Mouse (Mus musculus) limb, embryonic 14.5 days (tissue): Measurements from ENCODE around the gene Mycbp. TPM values are rescaled to one million over a fixed set of nuclear protein-coding genes. Genes with fewer than 3 reads are reported as not detected.

ENCODE experiments used
- ATAC-seq: fragments of 200-750 bp; cut with Nextera tagmentation; 2 replicates; pipeline ENCODE4 v1.8.0; 2017; ENCODE audit warnings: low read depth, moderate number of reproducible peaks, moderate TSS enrichment; ENCODE audit not compliant: low FRiP score
- DNase-seq: peaks from one replicate; pipeline ENCODE4 v3.0.0-alpha.2; 2015; ENCODE audit warnings: low spot score
- H3K27ac ChIP-seq: fragments of 300-500 bp; sonication (generic); replicated peaks from 2 replicates; pipeline ENCODE4 v1.5.1; 2014; ENCODE audit warnings: low read depth, mild to moderate bottlenecking, low read length, moderate library complexity, mixed read lengths
- H3K27me3 ChIP-seq: fragments of 300-500 bp; sonication (generic); 2 replicates; pipeline ENCODE4 v1.6.1; 2014; ENCODE audit warnings: low read length, mixed read lengths; ENCODE audit not compliant: control insufficient read depth, insufficient read depth
- H3K36me3 ChIP-seq: fragments of 300-500 bp; sonication (generic); 2 replicates; pipeline ENCODE4 v1.6.1; 2014; ENCODE audit warnings: mild to moderate bottlenecking, low read length, moderate library complexity, mixed read lengths; ENCODE audit not compliant: control insufficient read depth, insufficient read depth
- H3K4me1 ChIP-seq: fragments of 300-500 bp; sonication (generic); 2 replicates; pipeline ENCODE4 v1.6.1; 2014; ENCODE audit warnings: antibody characterized with exemption, low read length, mixed read lengths; ENCODE audit not compliant: control insufficient read depth, insufficient read depth
- H3K4me2 ChIP-seq: fragments of 300-500 bp; sonication (generic); replicated peaks from 2 replicates; pipeline ENCODE4 v1.6.1; 2014; ENCODE audit warnings: low read depth, mild to moderate bottlenecking, low read length, moderate library complexity; ENCODE audit not compliant: severe bottlenecking
- H3K4me3 ChIP-seq: fragments of 300-500 bp; sonication (generic); replicated peaks from 2 replicates; pipeline ENCODE4 v1.5.1; 2014; ENCODE audit warnings: low read length
- H3K9ac ChIP-seq: fragments of 300-500 bp; sonication (generic); 2 replicates; pipeline ENCODE4 v1.6.1; 2014; ENCODE audit warnings: mild to moderate bottlenecking, low read depth, low read length, moderate library complexity; ENCODE audit not compliant: severe bottlenecking
- H3K9me3 ChIP-seq: fragments of 300-500 bp; sonication (generic); 2 replicates; pipeline ENCODE4 v1.6.1; 2016; ENCODE audit warnings: low read length; ENCODE audit not compliant: control insufficient read depth
- POLR2A ChIP-seq: fragments of 200-500 bp; IDR thresholded peaks from 2 replicates; pipeline ENCODE4 v1.8.0; 2012; ENCODE audit warnings: inconsistent platforms, mild to moderate bottlenecking, moderate library complexity, borderline replicate concordance; ENCODE audit not compliant: insufficient read depth, insufficient read length; ENCODE audit errors: extremely low read depth
- WGBS: fragments of 180-500 bp; shearing (Covaris S2); extraction: QIAGEN DNeasy Blood & Tissue Kit; methylation state at CpG from one replicate; pipeline ENCODE4 v1.1.7; 2014; 5-methylcytosine and 5-hydroxymethylcytosine counted together
- polyA plus RNA-seq, 2 experiments: library from polyadenylated mRNA; depleted of rRNA in 1 of 2; stranded (reverse) in 1 of 2; unstranded in 1 of 2; fragments of >200 nt; fragmentation: Nextera tagmentation in 1 of 2; extraction: Ambion mirVana in 1 of 2; gene quantifications; 2 replicates each; pipeline versions ENCODE4 v1.2.1 to v1.2.3; 2012 to 2014

The Mycbp gene
- polyA plus RNA-seq, 2 experiments, result 30.7 to 65.2 TPM

DNA sequence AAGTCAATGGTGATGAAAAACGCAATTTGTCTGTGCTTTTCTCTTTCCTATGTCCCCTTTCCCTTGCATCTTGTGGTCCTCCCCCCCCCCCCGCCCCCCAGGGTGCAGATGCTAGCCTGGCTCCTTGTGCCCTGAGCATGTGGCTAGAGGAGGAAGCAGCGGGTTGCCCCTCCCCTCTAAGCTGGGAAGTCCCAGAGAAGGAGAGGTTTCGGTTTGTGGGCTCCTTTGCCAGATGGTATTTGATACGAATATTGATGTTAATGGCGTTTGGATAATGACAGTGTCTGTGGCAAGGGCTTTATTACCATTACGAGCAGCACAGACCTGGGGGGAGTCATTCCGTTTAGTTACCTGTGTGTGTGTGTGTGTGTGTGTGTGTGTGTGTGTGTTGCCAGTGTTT lies 47.4 kb downstream of the Mycbp start:
- H3K36me3 ChIP-seq, result no peaks in the 10 kb centered on the region
- no peak for ATAC-seq
- peaks cover 4% of the 10 kb centered on the region; the same call in 1 of the 2 replicates for H3K4me1 ChIP-seq
- no peak overlapping the region for H3K4me3 ChIP-seq
- TF ChIP-seq POLR2A, result no peak
- H3K9ac ChIP-seq, result no peak overlapping the region
- H3K27ac ChIP-seq, result no peak overlapping the region
- H3K27me3 ChIP-seq, result peaks cover 8% of the 10 kb centered on the region; the same call in 1 of the 2 replicates
- H3K4me2 ChIP-seq, result no peak overlapping the region
- no peaks in the 10 kb centered on the region for H3K9me3 ChIP-seq
- WGBS, result 34% methylated on average over 7 of the region's 8 CpGs
- DNase-seq, result no peak

DNA sequence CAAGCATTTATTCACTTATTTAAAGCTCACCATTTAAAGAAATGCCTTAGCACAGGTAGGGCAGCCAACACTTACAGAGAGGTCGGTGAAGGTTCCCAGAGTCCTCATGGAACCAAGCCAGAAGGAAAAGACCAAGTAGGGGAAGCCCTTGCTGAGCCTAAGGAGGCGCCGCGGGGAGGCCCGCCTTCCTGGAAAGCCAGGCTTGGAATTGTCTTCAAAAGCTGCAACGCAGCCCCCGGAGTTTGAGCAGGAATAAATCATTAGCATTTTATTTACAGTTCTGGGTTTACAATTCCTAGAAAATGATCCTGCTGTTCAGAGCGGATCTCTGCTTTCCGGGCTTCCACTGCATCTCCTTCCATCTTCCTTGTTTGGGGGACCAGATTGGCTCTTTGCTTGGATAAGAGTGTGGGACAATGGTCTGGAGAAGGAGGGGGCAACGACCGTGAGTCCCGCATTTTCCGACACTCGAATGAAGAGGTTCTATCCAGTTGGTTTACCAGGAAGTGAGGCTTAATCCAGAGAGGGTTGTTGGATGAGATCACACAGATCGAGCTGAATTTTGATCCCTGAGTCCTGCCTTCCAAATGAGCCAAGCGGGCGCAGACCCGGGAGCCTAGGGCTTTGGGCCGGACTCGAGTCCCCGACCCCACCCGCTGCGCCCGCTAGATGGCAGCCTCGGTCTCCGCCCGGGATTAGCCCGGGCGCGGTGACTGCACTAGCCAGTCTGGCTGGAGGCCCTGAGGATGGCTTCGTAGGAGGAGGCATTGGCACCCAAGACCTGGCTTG lies 52.3 kb downstream of the Mycbp start:
- peak; percentile 37; the same call in 1 of the 2 replicates for ATAC-seq
- H3K4me2 ChIP-seq, result peak overlapping the region; percentile 42
- H3K9ac ChIP-seq, result peak overlapping the region; percentile 31; the same call in 1 of the 2 replicates
- H3K36me3 ChIP-seq, result no peaks in the 10 kb centered on the region
- 6% methylated on average over 31 of the region's 31 CpGs for WGBS
- peak overlapping the region; percentile 3; the same call in 1 of the 2 replicates for H3K4me3 ChIP-seq
- H3K9me3 ChIP-seq, result no peaks in the 10 kb centered on the region
- H3K27me3 ChIP-seq, result peaks cover 8% of the 10 kb centered on the region; the same call in 1 of the 2 replicates
- H3K4me1 ChIP-seq, result peaks cover 15% of the 10 kb centered on the region
- TF ChIP-seq POLR2A, result no peak
- H3K27ac ChIP-seq, result no peak overlapping the region
- peak; percentile 50 for DNase-seq

GRCm38 (mm10) chr4:123957492-123957808 lies 52.8 kb downstream of the Mycbp start:
- Histone ChIP-seq H3K36me3 (no peaks in the 10 kb centered on the region), H3K4me1 (peaks cover 15% of the 10 kb centered on the region), H3K9me3 (no peaks in the 10 kb centered on the region), H3K27ac (no peak overlapping the region), H3K27me3 (peaks cover 8% of the 10 kb centered on the region; the same call in 1 of the 2 replicates), H3K4me2 (peak overlapping the region; percentile 42; the same call in 1 of the 2 replicates), H3K9ac (peak overlapping the region; percentile 31; the same call in 1 of the 2 replicates), H3K4me3 (no peak overlapping the region)
- WGBS, result 63% methylated on average over 4 of the region's 4 CpGs
- TF ChIP-seq POLR2A, result no peak
- no peak for DNase-seq
- ATAC-seq, result no peak

DNA sequence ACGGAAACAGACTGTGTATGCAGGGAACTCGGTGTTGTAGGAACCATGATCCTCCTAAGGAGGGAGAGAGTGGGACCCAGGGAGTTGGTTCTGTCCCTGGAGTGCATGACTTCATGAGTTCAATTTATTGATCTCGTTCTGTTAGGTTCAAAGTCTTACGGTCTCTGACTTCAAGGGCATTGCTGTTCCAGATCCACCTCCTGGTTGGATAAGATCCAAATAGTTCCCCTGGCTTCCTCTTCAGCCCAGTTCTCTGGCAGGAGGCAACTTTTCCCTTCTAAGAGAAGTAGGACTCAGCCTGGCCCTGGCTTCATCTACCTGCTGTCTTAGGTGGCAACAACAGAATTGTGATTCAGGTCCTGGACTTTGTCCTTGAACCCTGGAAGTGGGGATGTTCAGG lies 53.3 kb downstream of the Mycbp start:
- Histone ChIP-seq H3K9ac (no peak overlapping the region), H3K4me2 (no peak overlapping the region), H3K4me1 (peaks cover 15% of the 10 kb centered on the region), H3K9me3 (no peaks in the 10 kb centered on the region), H3K27ac (no peak overlapping the region), H3K27me3 (peaks cover 8% of the 10 kb centered on the region; the same call in 1 of the 2 replicates), H3K4me3 (no peak overlapping the region), H3K36me3 (no peaks in the 10 kb centered on the region)
- ATAC-seq (no peak), DNase-seq (no peak)
- WGBS, result 55% methylated on average over 4 of the region's 4 CpGs
- no peak for TF ChIP-seq POLR2A

DNA sequence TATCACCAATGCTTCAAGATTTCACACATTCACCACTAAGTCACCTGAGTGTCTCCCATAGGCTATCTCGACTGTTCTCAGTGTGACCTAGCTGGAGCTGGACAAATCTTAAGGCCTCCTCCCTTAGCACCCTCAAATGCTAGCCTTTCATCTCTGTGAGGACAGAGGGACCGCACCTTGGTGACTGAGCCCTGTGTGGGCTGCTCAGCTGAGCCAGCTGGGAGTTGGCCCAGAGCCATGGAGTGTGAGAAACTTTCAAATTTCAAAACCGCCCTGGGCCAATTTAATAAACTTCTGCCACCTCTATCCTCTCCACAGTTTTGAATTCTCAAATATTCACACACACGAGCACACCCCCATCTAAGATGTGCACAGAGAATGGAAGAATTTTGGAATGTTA lies 56.3 kb downstream of the Mycbp start:
- Histone ChIP-seq H3K4me2 (no peak overlapping the region), H3K4me1 (peaks cover 15% of the 10 kb centered on the region), H3K4me3 (no peak overlapping the region), H3K27me3 (peaks cover 8% of the 10 kb centered on the region; the same call in 1 of the 2 replicates), H3K36me3 (no peaks in the 10 kb centered on the region), H3K27ac (no peak overlapping the region), H3K9me3 (no peaks in the 10 kb centered on the region), H3K9ac (no peak overlapping the region)
- ATAC-seq (0 out of 2 replicates have a peak, but pooled peaks have one; percentile 23), DNase-seq (peak; percentile 20)
- TF ChIP-seq POLR2A, result no peak
- WGBS, result 26% methylated on average over 4 of the region's 4 CpGs

Other genes starting within 250 kb of the Mycbp start
- 99.7 and 103 TPM in 2 replicates for gene Macf1, start 220.5 kb upstream of the Mycbp start, polyA plus RNA-seq (2012; rRNA removed)
- gene Macf1, start 220.5 kb upstream of the Mycbp start, polyA plus RNA-seq (2014; fragmentation: Nextera tagmentation; extraction: Ambion mirVana), result 79.8 and 84.0 TPM in 2 replicates
- gene Ndufs5, start 186.6 kb upstream of the Mycbp start, polyA plus RNA-seq (2012; rRNA removed), result 119 and 253 TPM in 2 replicates
- gene Ndufs5, start 186.6 kb upstream of the Mycbp start, polyA plus RNA-seq (2014; fragmentation: Nextera tagmentation; extraction: Ambion mirVana), result 344 and 353 TPM in 2 replicates
- 39.5 and 42.4 TPM in 2 replicates for gene Akirin1, start 154.5 kb upstream of the Mycbp start, polyA plus RNA-seq (2012; rRNA removed)
- 55.5 and 60.1 TPM in 2 replicates for gene Akirin1, start 154.5 kb upstream of the Mycbp start, polyA plus RNA-seq (2014; fragmentation: Nextera tagmentation; extraction: Ambion mirVana)
- 4.8 and 4.9 TPM in 2 replicates for gene Rhbdl2, start 117.0 kb upstream of the Mycbp start, polyA plus RNA-seq (2012; rRNA removed)
- 3.5 and 4.1 TPM in 2 replicates for gene Rhbdl2, start 117.0 kb upstream of the Mycbp start, polyA plus RNA-seq (2014; fragmentation: Nextera tagmentation; extraction: Ambion mirVana)
- gene 4933427I04Rik, start 45.2 kb upstream of the Mycbp start, polyA plus RNA-seq (2012; rRNA removed), result 0.08 TPM in 2 replicates
- gene 4933427I04Rik, start 45.2 kb upstream of the Mycbp start, polyA plus RNA-seq (2014; fragmentation: Nextera tagmentation; extraction: Ambion mirVana), result 0.14 and 0.15 TPM in 2 replicates
- 61.0 and 61.1 TPM in 2 replicates for gene Rragc, start 12.6 kb downstream of the Mycbp start, polyA plus RNA-seq (2012; rRNA removed)
- gene Rragc, start 12.6 kb downstream of the Mycbp start, polyA plus RNA-seq (2014; fragmentation: Nextera tagmentation; extraction: Ambion mirVana), result 60.3 and 61.2 TPM in 2 replicates
- not detected in 2 replicates for gene 4930535I16Rik, start 13.2 kb downstream of the Mycbp start, polyA plus RNA-seq (2012; rRNA removed)
- not detected in 2 replicates for gene 4930535I16Rik, start 13.2 kb downstream of the Mycbp start, polyA plus RNA-seq (2014; fragmentation: Nextera tagmentation; extraction: Ambion mirVana)